ENCODE assay signal across 11 mouse cellular contexts in genomic region chr6:40454436-40455041, GRCm38 (mm10). TPM values are rescaled to one million over a fixed set of nuclear protein-coding genes. Genes with fewer than 3 reads are reported as not detected.
A peak's percentile ranks its signal among the peaks of the same experiment; 100 is the strongest.
DNase-seq lines count a peak whose midpoint lies in the region; ATAC-seq and TF ChIP-seq lines count a peak whose summit lies in the region.
"Had no signal": no experiment of that assay in that cellular context is flagged by ENCODE, and none has a peak within 500 bp of the region (broad histone marks: within the 10 kb centered on the region; RNA-seq: fewer than 3 reads in every experiment).

No protein-coding gene starts in this region.

- no peaks in the 10 kb centered on the region for H3K36me3 ChIP-seq in kidney, postnatal 0 days (ENCODE audit: insufficient read depth, low read length)
- H3K36me3 ChIP-seq in ES-E14 (ENCODE audit: control insufficient read depth, insufficient read depth, low read length, poor library complexity, severe bottlenecking) = no peaks in the 10 kb centered on the region

- peak; percentile 60 for DNase-seq in kidney, postnatal 0 days (ENCODE audit: low spot score)
- no peak for DNase-seq in kidney, postnatal 10 days
- DNase-seq in CD4-positive helper T cell, adult 2 months (ENCODE audit: low read depth, low spot score) = peak; percentile 29
- no peak for DNase-seq in ES-E14 (ENCODE audit: low read depth, low spot score)
- DNase-seq in induced T-regulatory cell, adult 2 months (ENCODE audit: low read depth) = peak; percentile 66
- DNase-seq in c-Kit-positive CD71-positive TER-119-positive erythroid progenitor cells, embryonic 14.5 days (ENCODE audit: low spot score) = no peak
- DNase-seq in right cerebral cortex, postnatal 14 days = no peak

- peak; percentile 71 for TF ChIP-seq CTCF in kidney, postnatal 0 days (IDR thresholded peaks at IDR 0.05; ENCODE audit: low read depth)

- in situ Hi-C loops in ES-E14 (cut with MboI; ENCODE audit: low sequenced_read_pairs in 2 of 2, unreplicated experiment in 2 of 2) = no loop called here

- 19% methylated on average over 7 of the region's 7 CpGs for WGBS in kidney, postnatal 0 days

- H3K9ac ChIP-seq in kidney, postnatal 0 days (ENCODE audit: low read depth, low read length) = no peak overlapping the region
- H3K9ac ChIP-seq in ES-E14 (ENCODE audit: insufficient read depth, low read depth, low read length, poor library complexity, severe bottlenecking) = no peak overlapping the region

- no peaks in the 10 kb centered on the region for H3K27me3 ChIP-seq in kidney, postnatal 0 days (ENCODE audit: insufficient read depth, low read length)

- H3K27ac ChIP-seq in kidney, postnatal 0 days = no peak overlapping the region
- H3K27ac ChIP-seq in ES-E14 (ENCODE audit: insufficient read depth, low read depth, low read length, poor library complexity, severe bottlenecking) = no peak overlapping the region

- no peak for ATAC-seq in kidney, postnatal 0 days (replicated peaks; ENCODE audit: low FRiP score, low read depth)

- H3K4me1 ChIP-seq in kidney, postnatal 0 days (replicated peaks; ENCODE audit: insufficient read depth, low read length) = no peaks in the 10 kb centered on the region
- H3K4me1 ChIP-seq in ES-E14 (ENCODE audit: control insufficient read depth in 2 of 2, insufficient read depth in 2 of 2, low read length in 2 of 2, poor library complexity in 1 of 2) = no peaks in the 10 kb centered on the region; a peak in 1 of 4 replicates

- H3K4me2 ChIP-seq in kidney, postnatal 0 days (ENCODE audit: low read length) = no peak overlapping the region

- no peak overlapping the region for H3K4me3 ChIP-seq in kidney, postnatal 0 days (replicated peaks; ENCODE audit: low read depth, low read length)
- no peak overlapping the region for H3K4me3 ChIP-seq in ES-E14 (ENCODE audit: insufficient read depth in 1 of 2, low read depth in 1 of 2, low read length in 2 of 2, poor library complexity in 1 of 2, severe bottlenecking in 1 of 2)

- no peaks in the 10 kb centered on the region for H3K9me3 ChIP-seq in kidney, postnatal 0 days (replicated peaks; ENCODE audit: low read length)
- H3K9me3 ChIP-seq in ES-E14 (ENCODE audit: control insufficient read depth, insufficient read depth, low read depth, low read length) = no peaks in the 10 kb centered on the region

TF ChIP-seq in ES-E14, 5 proteins besides CTCF, POLR2A, EP300 and RAD21:
- TF ChIP-seq CHD2 (IDR thresholded peaks at IDR 0.05; ENCODE audit: low read depth, low read length) (no peak), ZNF384 (IDR thresholded peaks at IDR 0.05; ENCODE audit: low read depth, low read length) (peak; percentile 59)

RNA-seq across cellular contexts. Expression of gene Wee2, which starts 15.7 kb away (rescaled TPM):
- 0.04 TPM in 1 of 2 replicates, not detected in the other for polyA plus RNA-seq in kidney, postnatal 0 days (2015; fragmentation: Nextera tagmentation; extraction: Ambion mirVana)
- not detected in 2 replicates for total RNA-seq in ES-E14 (2012; rRNA removed)
- total RNA-seq: adrenal gland, postnatal 36 days had no signal
- polyA plus RNA-seq: kidney, embryonic 16.5 days; limb, embryonic 14.5 days had no signal

RNA-seq across cellular contexts. Expression of gene Ssbp1, which starts 16.6 kb away (rescaled TPM):
- polyA plus RNA-seq in kidney, postnatal 0 days (2015; fragmentation: Nextera tagmentation; extraction: Ambion mirVana) = 184 and 196 TPM in 2 replicates
- 96.9 and 112 TPM in 2 replicates for total RNA-seq in ES-E14 (2012; rRNA removed)

RNA-seq across cellular contexts. Expression of gene E330009J07Rik, which starts 18.6 kb away (rescaled TPM):
- polyA plus RNA-seq in kidney, postnatal 0 days (2015; fragmentation: Nextera tagmentation; extraction: Ambion mirVana) = 6.9 TPM in 2 replicates
- total RNA-seq in ES-E14 (2012; rRNA removed) = 4.1 and 5.8 TPM in 2 replicates

RNA-seq across cellular contexts. Expression of gene Tas2r137, which starts 36.5 kb away (rescaled TPM):
- polyA plus RNA-seq in kidney, postnatal 0 days (2015; fragmentation: Nextera tagmentation; extraction: Ambion mirVana) = not detected in 2 replicates
- 0.85 and 1.0 TPM in 2 replicates for total RNA-seq in ES-E14 (2012; rRNA removed)
- total RNA-seq: adrenal gland, postnatal 36 days had no signal
- polyA plus RNA-seq: gonadal fat pad, adult 2 months; kidney, embryonic 16.5 days; limb, embryonic 14.5 days had no signal

RNA-seq across cellular contexts. Expression of gene Tas2r108, which starts 38.8 kb away (rescaled TPM):
- polyA plus RNA-seq in kidney, postnatal 0 days (2015; fragmentation: Nextera tagmentation; extraction: Ambion mirVana) = not detected in 2 replicates
- 0.67 and 1.1 TPM in 2 replicates for total RNA-seq in ES-E14 (2012; rRNA removed)
- total RNA-seq: adrenal gland, postnatal 36 days had no signal
- polyA plus RNA-seq: kidney, embryonic 16.5 days had no signal

Comparison
In these comparisons a context has a peak if more than half of its experiments do, and no peak if none do; other contexts are left out.
1. DNase-seq: peak in kidney, postnatal 0 days (single experiment), CD4-positive helper T cell, adult 2 months (single experiment) and induced T-regulatory cell, adult 2 months (single experiment); none in kidney, postnatal 10 days (single experiment), ES-E14 (single experiment), c-Kit-positive CD71-positive TER-119-positive erythroid progenitor cells, embryonic 14.5 days (single experiment) and right cerebral cortex, postnatal 14 days (single experiment).